In the genomic region with DNA sequence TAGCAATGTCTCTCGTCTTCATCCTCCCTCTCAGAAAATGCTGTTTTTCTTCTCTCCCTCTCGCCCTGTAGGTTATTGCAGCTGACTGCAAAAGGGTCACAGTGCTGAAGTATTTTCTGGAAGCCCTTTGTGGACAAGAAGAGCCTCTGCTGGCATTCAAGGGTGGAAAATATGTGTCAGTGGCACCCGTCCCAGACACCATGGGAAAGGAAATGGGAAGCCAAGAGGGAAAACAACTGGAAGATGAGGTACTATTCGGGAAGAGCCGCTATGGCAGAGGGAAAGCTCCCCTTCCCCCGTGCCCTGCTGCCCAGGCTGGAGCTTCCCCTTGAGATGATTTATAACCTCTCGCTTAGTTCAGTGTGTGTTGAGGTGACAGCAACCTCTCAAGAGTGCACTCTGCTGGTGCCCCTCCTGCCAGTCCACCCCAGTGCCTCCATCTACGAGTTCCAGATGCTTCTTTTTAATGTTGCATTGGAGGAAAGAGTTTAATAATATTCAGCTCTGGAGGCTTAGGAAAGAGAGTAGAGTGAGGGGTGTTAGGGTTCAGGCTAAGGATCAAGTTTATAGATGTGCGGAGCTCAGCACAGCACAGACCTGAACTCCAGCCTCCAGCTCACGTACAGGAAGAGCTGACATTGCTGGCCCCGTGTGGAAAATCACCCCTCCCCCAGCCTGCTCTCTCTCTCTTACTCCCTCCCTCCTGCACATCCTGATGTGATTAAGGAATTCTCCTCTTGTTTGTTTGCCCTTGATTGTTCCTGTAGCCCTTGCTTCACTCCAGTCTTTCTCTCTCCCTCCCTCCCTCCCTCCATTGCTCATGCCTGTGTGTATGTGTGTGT, we compare ENCODE assay signal across 9 mouse cellular contexts. TPM values are rescaled to one million over a fixed set of nuclear protein-coding genes. Genes with fewer than 3 reads are reported as not detected.
DNase-seq lines count a peak whose midpoint lies in the region; ATAC-seq lines count a peak whose summit lies in the region.
"Had no signal": no experiment of that assay in that cellular context is flagged by ENCODE, and none has a peak within 500 bp of the region (broad histone marks: within the 10 kb centered on the region; RNA-seq: fewer than 3 reads in every experiment).

No protein-coding gene starts in this region.

- 0 out of 2 replicates have a peak overlapping the region, but pooled peaks have one; percentile 9 for H3K4me2 ChIP-seq in heart, embryonic 16.5 days (ENCODE audit: low read depth, low read length)

- peak; percentile 56 to 60 for DNase-seq in cerebellum, postnatal 14 days
- DNase-seq in cerebellum, adult 11 months, result no peak
- DNase-seq in embryo, embryonic 9.5 days (ENCODE audit: extremely low spot score), result peak; percentile 63
- DNase-seq in kidney, postnatal 10 days, result peak; percentile 80
- DNase-seq in mesoderm, embryonic 11.5 days (ENCODE audit: low read depth, low spot score), result peak; percentile 63
- DNase-seq in left cerebral cortex, postnatal 4 days, result no peak
- no peak for DNase-seq in layer of hippocampus, adult 9-10 months (ENCODE audit: low spot score)

- H3K27me3 ChIP-seq in heart, embryonic 16.5 days (ENCODE audit: control insufficient read depth, insufficient read depth, low read length), result no peaks in the 10 kb centered on the region

- no peak overlapping the region for H3K4me3 ChIP-seq in heart, embryonic 16.5 days (ENCODE audit: low read length)
- H3K4me3 ChIP-seq: erythroblast, embryonic 14.5 days had no signal

- peak overlapping the region; percentile 38; the same call in 1 of the 2 replicates for H3K9ac ChIP-seq in heart, embryonic 16.5 days (ENCODE audit: low read length)

- WGBS in heart, embryonic 16.5 days, result 23% methylated on average over 11 of the region's 11 CpGs

- peaks cover 43% of the 10 kb centered on the region for H3K4me1 ChIP-seq in heart, embryonic 16.5 days (ENCODE audit: control insufficient read depth, insufficient read depth, low read length)

- ATAC-seq in heart, embryonic 16.5 days (replicated peaks; ENCODE audit: extremely low read depth, insufficient read depth, low FRiP score), result peak; percentile 68

- peak overlapping the region; percentile 86 for H3K27ac ChIP-seq in heart, embryonic 16.5 days (ENCODE audit: low read length)

- H3K9me3 ChIP-seq in heart, embryonic 16.5 days (replicated peaks; ENCODE audit: control insufficient read depth, low read length), result no peaks in the 10 kb centered on the region

- intact Hi-C loops in left cerebral cortex, postnatal 4 days (cut with DNase I), result no loop called here

- H3K36me3 ChIP-seq in heart, embryonic 16.5 days (ENCODE audit: control insufficient read depth, insufficient read depth), result peaks cover 16% of the 10 kb centered on the region

RNA-seq across cellular contexts. Expression of gene Hic1, which starts 30.0 kb away (rescaled TPM):
- polyA plus RNA-seq in heart, embryonic 16.5 days (2015; fragmentation: Nextera tagmentation; extraction: Ambion mirVana), result 7.1 and 9.8 TPM in 2 replicates
- total RNA-seq in left cerebral cortex, postnatal 4 days (2021), result 1 to 10 TPM; 5.2 to 5.6 TPM

RNA-seq across cellular contexts. Expression of gene Ovca2, which starts 39.3 kb away (rescaled TPM):
- 18.4 and 18.7 TPM in 2 replicates for polyA plus RNA-seq in heart, embryonic 16.5 days (2015; fragmentation: Nextera tagmentation; extraction: Ambion mirVana)
- total RNA-seq in left cerebral cortex, postnatal 4 days (2021), result 10 to 100 TPM in 1 of 2 experiments, 1 to 10 TPM in 1; 9.2 to 11.2 TPM

RNA-seq across cellular contexts. Expression of gene Dph1, which starts 51.7 kb away (rescaled TPM):
- 19.7 and 21.0 TPM in 2 replicates for polyA plus RNA-seq in heart, embryonic 16.5 days (2015; fragmentation: Nextera tagmentation; extraction: Ambion mirVana)
- 10 to 100 TPM; 15.2 to 15.3 TPM for total RNA-seq in left cerebral cortex, postnatal 4 days (2021)

RNA-seq across cellular contexts. Expression of gene Rtn4rl1, which starts 54.2 kb away (rescaled TPM):
- 12.4 and 13.1 TPM in 2 replicates for polyA plus RNA-seq in heart, embryonic 16.5 days (2015; fragmentation: Nextera tagmentation; extraction: Ambion mirVana)
- total RNA-seq in left cerebral cortex, postnatal 4 days (2021), result 10 to 100 TPM; 31.6 to 35.4 TPM
- polyA plus RNA-seq: erythroblast, embryonic 14.5 days had no signal

Comparison
In these comparisons a context has a peak if more than half of its experiments do, and no peak if none do; other contexts are left out.
1. DNase-seq: peak in cerebellum, postnatal 14 days (2 of 2), embryo, embryonic 9.5 days (single experiment), kidney, postnatal 10 days (single experiment) and mesoderm, embryonic 11.5 days (single experiment); none in cerebellum, adult 11 months (single experiment), left cerebral cortex, postnatal 4 days (single experiment) and layer of hippocampus, adult 9-10 months (single experiment).